Mouse (Mus musculus) ovary, postnatal 14 days (tissue): ENCODE measurements at regions not wholly inside any gene's neighbourhood (a gene's known extent, or its start where the extent isn't known, plus 50 kb on each side); places are given as distances from the start of the nearest gene placed in this dataset.

Source experiments
- DNase-seq: peaks from one replicate; pipeline ENCODE4 v3.0.0; 2022; ENCODE audit warnings: low spot score

GRCm38 (mm10) chr12:15741219-15741618 is 75.5 kb downstream of the Trib2 start:
- no peak for DNase-seq

GRCm38 (mm10) chr12:15738989-15739388 is 77.7 kb downstream of the Trib2 start:
- no peak for DNase-seq

- DNase-seq = no peak
These were observed 85.5 kb downstream of the Trib2 start for GRCm38 (mm10) chr12:15731261-15731660.

GRCm38 (mm10) chr12:15729696-15730095 is 87.0 kb downstream of the Trib2 start:
- no peak for DNase-seq

GRCm38 (mm10) chr12:15723529-15723928 is 93.2 kb downstream of the Trib2 start:
- no peak for DNase-seq

GRCm38 (mm10) chr12:15722161-15722560 is 94.6 kb downstream of the Trib2 start:
- DNase-seq = no peak

- DNase-seq = no peak
These were observed 96.6 kb downstream of the Trib2 start for GRCm38 (mm10) chr12:15720171-15720570.

- DNase-seq = no peak
These were observed 97.9 kb downstream of the Trib2 start for GRCm38 (mm10) chr12:15718827-15719226.

GRCm38 (mm10) chr12:15717989-15718388 is 98.7 kb downstream of the Trib2 start:
- no peak for DNase-seq

- DNase-seq = no peak
These were observed 99.4 kb downstream of the Trib2 start for GRCm38 (mm10) chr12:15717342-15717741.

GRCm38 (mm10) chr12:15713623-15714022 is 103.1 kb downstream of the Trib2 start:
- no peak for DNase-seq

- DNase-seq = no peak
These were observed 109.1 kb downstream of the Trib2 start for GRCm38 (mm10) chr12:15707570-15708095.

- DNase-seq = peak; percentile 44
These were observed 112.3 kb downstream of the Trib2 start for GRCm38 (mm10) chr12:15704412-15704811.

GRCm38 (mm10) chr12:15702137-15702536 is 114.6 kb downstream of the Trib2 start:
- no peak for DNase-seq

GRCm38 (mm10) chr12:15698829-15699228 is 117.9 kb downstream of the Trib2 start:
- no peak for DNase-seq

GRCm38 (mm10) chr12:15698042-15698771 is 118.5 kb downstream of the Trib2 start:
- no peak for DNase-seq

GRCm38 (mm10) chr12:15688342-15688741 is 128.4 kb downstream of the Trib2 start:
- no peak for DNase-seq

GRCm38 (mm10) chr12:15684311-15684710 is 132.4 kb downstream of the Trib2 start:
- no peak for DNase-seq

GRCm38 (mm10) chr12:15681678-15682355 is 134.9 kb downstream of the Trib2 start:
- no peak for DNase-seq

- no peak for DNase-seq
These were observed 140.6 kb downstream of the Trib2 start for GRCm38 (mm10) chr12:15676127-15676526.

GRCm38 (mm10) chr12:15659755-15660154 is 157.0 kb downstream of the Trib2 start:
- DNase-seq = no peak

GRCm38 (mm10) chr12:15659332-15659731 is 157.4 kb downstream of the Trib2 start:
- no peak for DNase-seq

- no peak for DNase-seq
These were observed 158.9 kb downstream of the Trib2 start for GRCm38 (mm10) chr12:15657748-15658251.
